Mouse (Mus musculus) hindbrain, embryonic 16.5 days (tissue): ENCODE results near the gene Pcsk5. TPM values are rescaled to one million over a fixed set of nuclear protein-coding genes. Genes with fewer than 3 reads are reported as not detected.
A peak's percentile ranks its signal among the peaks of the same experiment; 100 is the strongest.
"Not testable (repeated sequence)": the region's sequence is repeated elsewhere in the genome, so short reads cannot be mapped to it uniquely, and the experiment has no call there.

Source experiments
- ATAC-seq: fragments of 200-750 bp; cut with Nextera tagmentation; 2 replicates; pipeline ENCODE4 v1.8.0; 2017; ENCODE audit warnings: moderate TSS enrichment, moderate library complexity
- H3K27ac ChIP-seq: fragments of 300-500 bp; sonication (generic); 2 replicates; pipeline ENCODE4 v1.5.1; 2014; ENCODE audit warnings: low read depth, mild to moderate bottlenecking, control low read depth, low read length, moderate library complexity
- H3K27me3 ChIP-seq: fragments of 300-500 bp; sonication (generic); replicated peaks from 2 replicates; pipeline ENCODE4 v1.6.1; 2014; ENCODE audit warnings: low read length; ENCODE audit not compliant: control insufficient read depth, insufficient read depth
- H3K36me3 ChIP-seq: fragments of 300-500 bp; sonication (generic); 2 replicates; pipeline ENCODE4 v1.6.1; 2014; ENCODE audit warnings: mild to moderate bottlenecking, low read length, moderate library complexity, mixed read lengths; ENCODE audit not compliant: control insufficient read depth, insufficient read depth
- H3K4me1 ChIP-seq: fragments of 300-500 bp; sonication (generic); 2 replicates; pipeline ENCODE4 v1.6.1; 2014; ENCODE audit warnings: low read depth, low read length; ENCODE audit not compliant: control insufficient read depth, insufficient read depth
- H3K4me2 ChIP-seq: fragments of 300-500 bp; sonication (generic); 2 replicates; pipeline ENCODE4 v1.6.1; 2014; ENCODE audit warnings: mild to moderate bottlenecking, low read length, control low read depth, moderate library complexity
- H3K4me3 ChIP-seq: fragments of 300-500 bp; sonication (generic); 2 replicates; pipeline ENCODE4 v1.5.1; 2014; ENCODE audit warnings: mild to moderate bottlenecking, low read length, control low read depth, moderate library complexity
- H3K9ac ChIP-seq: fragments of 300-500 bp; sonication (generic); 2 replicates; pipeline ENCODE4 v1.6.1; 2014; ENCODE audit warnings: low read depth, mild to moderate bottlenecking, control low read depth, low read length, moderate library complexity
- H3K9me3 ChIP-seq: fragments of 300-500 bp; sonication (generic); 2 replicates; pipeline ENCODE4 v1.6.1; 2014; ENCODE audit warnings: mild to moderate bottlenecking, low read length, moderate library complexity; ENCODE audit not compliant: control insufficient read depth
- WGBS: fragments of 180-500 bp; shearing (Covaris S2); extraction: QIAGEN DNeasy Blood & Tissue Kit; methylation state at CpG from one replicate; pipeline ENCODE4 v1.1.7; 2014; 5-methylcytosine and 5-hydroxymethylcytosine counted together
- polyA plus RNA-seq: library from polyadenylated mRNA; unstranded; fragments of >200 nt; fragmentation: Nextera tagmentation; extraction: Ambion mirVana; gene quantifications from 2 replicates; pipeline ENCODE4 v1.2.1, GENCODE M21; 2015

The Pcsk5 gene
- polyA plus RNA-seq, 1 experiment from 2014 or later = 11.7 TPM

DNA sequence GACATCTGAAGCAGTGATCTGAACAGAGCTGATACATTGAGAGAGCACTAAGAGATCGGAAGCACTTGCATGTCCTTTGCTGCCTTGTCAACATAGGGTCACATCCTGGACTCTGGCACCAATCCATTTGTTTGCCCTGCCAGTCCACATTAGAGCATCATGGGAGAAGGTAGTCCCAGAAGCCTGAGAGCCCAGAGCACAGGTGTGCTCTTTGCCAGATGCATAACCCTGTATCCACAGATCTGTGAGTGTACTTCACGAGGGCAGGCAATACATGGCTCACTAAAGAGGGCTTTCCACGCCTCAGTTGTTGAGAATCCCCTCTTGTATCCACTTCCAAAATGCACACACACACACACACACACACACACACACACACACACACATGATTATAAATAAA lies 346.1 kb downstream of the Pcsk5 start:
- H3K4me2 ChIP-seq = no peak overlapping the region
- H3K36me3 ChIP-seq = no peaks in the 10 kb centered on the region
- ATAC-seq = peak; percentile 51; the same call in 1 of the 2 replicates
- no peak overlapping the region for H3K4me3 ChIP-seq
- no peaks in the 10 kb centered on the region for H3K9me3 ChIP-seq
- H3K9ac ChIP-seq = no peak overlapping the region
- no peaks in the 10 kb centered on the region; the same call in none of the 2 replicates for H3K4me1 ChIP-seq
- H3K27ac ChIP-seq = no peak overlapping the region
- H3K27me3 ChIP-seq = no peaks in the 10 kb centered on the region
- 75% methylated on average over 3 of the region's 3 CpGs for WGBS

DNA sequence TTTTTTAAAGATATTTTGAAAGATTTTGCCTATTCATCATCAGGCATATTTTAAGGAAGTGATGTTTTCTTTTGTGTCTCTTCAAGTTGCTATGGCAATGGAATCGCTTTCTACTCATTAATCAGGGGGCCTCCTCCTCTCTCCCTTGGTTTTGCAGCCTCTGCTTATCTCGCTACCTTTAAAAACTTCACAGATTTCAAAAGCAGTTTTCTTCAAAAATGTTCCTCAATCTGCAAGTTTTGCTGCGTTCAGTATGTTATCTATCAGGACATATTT lies 347.6 kb downstream of the Pcsk5 start:
- Histone ChIP-seq H3K9me3 (no peaks in the 10 kb centered on the region), H3K36me3 (no peaks in the 10 kb centered on the region), H3K4me1 (no peaks in the 10 kb centered on the region; the same call in none of the 2 replicates), H3K27ac (no peak overlapping the region), H3K4me3 (no peak overlapping the region), H3K4me2 (no peak overlapping the region), H3K9ac (no peak overlapping the region), H3K27me3 (no peaks in the 10 kb centered on the region)
- 57% methylated on average over 3 of the region's 3 CpGs for WGBS
- ATAC-seq = no peak

- 83% methylated on average over 17 of the region's 17 CpGs for WGBS
- Histone ChIP-seq H3K36me3 (no peaks in the 10 kb centered on the region), H3K9me3 (no peaks in the 10 kb centered on the region), H3K27ac (no peak overlapping the region), H3K9ac (no peak overlapping the region), H3K4me1 (no peaks in the 10 kb centered on the region; the same call in none of the 2 replicates), H3K27me3 (no peaks in the 10 kb centered on the region), H3K4me2 (no peak overlapping the region), H3K4me3 (no peak overlapping the region)
- ATAC-seq = no peak
These were observed 348.2 kb downstream of the Pcsk5 start for GRCm38 (mm10) chr19:17489041-17489865.

DNA sequence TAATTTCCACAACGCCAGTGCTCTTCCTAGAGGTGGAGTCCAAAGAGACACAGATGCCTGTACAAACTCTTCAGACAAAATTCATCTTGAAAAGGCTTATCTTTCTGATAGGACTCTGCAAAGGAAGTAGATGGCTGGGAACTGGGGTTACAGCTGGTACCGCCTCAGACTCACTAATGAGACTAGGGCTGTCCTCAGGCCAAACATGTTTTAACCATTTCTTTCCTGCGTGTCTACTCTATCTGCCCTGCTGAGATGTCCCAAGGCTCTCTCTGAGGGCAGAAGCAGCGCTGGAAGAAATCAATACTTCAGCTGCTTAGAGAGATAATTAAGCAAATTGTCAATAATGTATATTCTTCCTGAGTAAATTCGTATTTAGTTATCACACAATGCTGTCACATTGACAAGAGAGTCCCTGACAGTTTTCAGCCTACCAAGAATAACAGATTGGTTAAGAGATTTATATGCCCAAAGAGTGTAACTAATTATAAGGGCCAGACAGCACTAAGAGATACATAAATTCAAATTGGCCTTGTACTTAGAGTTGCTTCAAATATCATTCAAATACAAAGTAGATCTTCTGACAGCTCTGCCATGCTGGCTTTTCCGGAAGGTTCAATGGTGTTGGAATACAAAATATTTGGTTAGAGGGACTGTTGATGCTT lies 355.2 kb downstream of the Pcsk5 start:
- Histone ChIP-seq H3K36me3 (no peaks in the 10 kb centered on the region), H3K4me1 (no peaks in the 10 kb centered on the region), H3K4me3 (no peak overlapping the region), H3K4me2 (no peak overlapping the region), H3K9ac (no peak overlapping the region), H3K27ac (no peak overlapping the region), H3K27me3 (no peaks in the 10 kb centered on the region), H3K9me3 (no peaks in the 10 kb centered on the region)
- ATAC-seq = no peak
- WGBS = 60% methylated on average over 6 of the region's 6 CpGs

GRCm38 (mm10) chr19:17479471-17479870 lies 358.0 kb downstream of the Pcsk5 start:
- 93% methylated on average over 5 of the region's 5 CpGs for WGBS
- H3K27ac ChIP-seq = no peak overlapping the region

GRCm38 (mm10) chr19:17476021-17476420 lies 361.4 kb downstream of the Pcsk5 start:
- H3K9me3 ChIP-seq = no peaks in the 10 kb centered on the region
- H3K27me3 ChIP-seq = no peaks in the 10 kb centered on the region
- H3K4me1 ChIP-seq = no peaks in the 10 kb centered on the region
- H3K4me2 ChIP-seq = no peak overlapping the region
- H3K36me3 ChIP-seq = no peaks in the 10 kb centered on the region
- WGBS = 87% methylated on average over 5 of the region's 5 CpGs
- no peak overlapping the region for H3K9ac ChIP-seq
- no peak overlapping the region for H3K4me3 ChIP-seq
- ATAC-seq = no peak
- H3K27ac ChIP-seq = no peak overlapping the region

More at GRCm38 (mm10) chr19:17479471-17479870, 358.0 kb downstream of the Pcsk5 start:
- Histone ChIP-seq H3K9me3 (no peaks in the 10 kb centered on the region), H3K27me3 (no peaks in the 10 kb centered on the region), H3K36me3 (no peaks in the 10 kb centered on the region), H3K4me1 (no peaks in the 10 kb centered on the region), H3K9ac (no peak overlapping the region), H3K4me3 (no peak overlapping the region), H3K4me2 (no peak overlapping the region)
- no peak for ATAC-seq

- not testable (repeated sequence) for H3K4me2 ChIP-seq, H3K27ac ChIP-seq, H3K4me3 ChIP-seq, ATAC-seq, H3K27me3 ChIP-seq, H3K36me3 ChIP-seq, H3K9me3 ChIP-seq, H3K4me1 ChIP-seq, H3K9ac ChIP-seq
- WGBS = 95% methylated on average over 2 of the region's 2 CpGs
These were observed 364.3 kb downstream of the Pcsk5 start for GRCm38 (mm10) chr19:17473138-17473537.

GRCm38 (mm10) chr19:17471861-17472260 lies 365.6 kb downstream of the Pcsk5 start:
- Histone ChIP-seq H3K9me3 (no peaks in the 10 kb centered on the region), H3K27me3 (no peaks in the 10 kb centered on the region), H3K4me1 (no peaks in the 10 kb centered on the region), H3K36me3 (no peaks in the 10 kb centered on the region), H3K9ac (no peak overlapping the region), H3K4me3 (no peak overlapping the region), H3K4me2 (no peak overlapping the region), H3K27ac (no peak overlapping the region)
- 76% methylated on average over 7 of the region's 7 CpGs for WGBS
- no peak for ATAC-seq

DNA sequence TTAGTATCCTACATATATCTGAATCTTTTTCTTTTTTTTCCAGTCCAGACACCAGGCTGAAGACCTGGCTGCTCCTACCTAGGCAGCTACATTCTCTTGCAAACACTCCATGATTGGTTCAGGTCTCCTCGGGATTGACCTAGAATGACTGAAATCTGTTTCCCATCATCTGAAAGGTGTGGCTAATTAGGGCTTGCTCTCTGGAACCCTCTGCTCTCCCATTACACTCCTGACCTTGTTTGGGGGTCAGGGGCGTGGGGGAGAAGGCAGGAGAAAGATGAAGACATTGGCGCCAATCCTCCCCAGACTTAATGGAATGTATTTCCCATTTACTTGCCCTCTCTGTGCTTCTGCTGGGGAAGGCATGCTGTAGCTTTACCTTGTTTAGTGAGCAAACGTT lies 366.2 kb downstream of the Pcsk5 start:
- H3K4me1 ChIP-seq = no peaks in the 10 kb centered on the region
- H3K4me2 ChIP-seq = no peak overlapping the region
- H3K4me3 ChIP-seq = no peak overlapping the region
- ATAC-seq = no peak
- 73% methylated on average over 4 of the region's 4 CpGs for WGBS
- H3K27ac ChIP-seq = no peak overlapping the region
- no peak overlapping the region for H3K9ac ChIP-seq
- H3K9me3 ChIP-seq = no peaks in the 10 kb centered on the region
- H3K36me3 ChIP-seq = no peaks in the 10 kb centered on the region
- H3K27me3 ChIP-seq = no peaks in the 10 kb centered on the region
